Mouse (Mus musculus) brown adipose tissue, adult 24 weeks (tissue): Measurements from ENCODE around the gene Gm17555. TPM values are rescaled to one million over a fixed set of nuclear protein-coding genes. Genes with fewer than 3 reads are reported as not detected.
"Not testable (repeated sequence)": the region's sequence is repeated elsewhere in the genome, so short reads cannot be mapped to it uniquely, and the experiment has no call there.

Source experiments
- H3K27ac ChIP-seq: fragments of 200-500 bp; replicated peaks from 2 replicates; pipeline ENCODE4 v1.5.1; 2012; ENCODE audit warnings: low read depth, mild to moderate bottlenecking, low read length
- H3K4me1 ChIP-seq: fragments of 200-500 bp; 2 replicates; pipeline ENCODE4 v1.6.1; 2012; ENCODE audit warnings: low read length, mixed read lengths; ENCODE audit not compliant: control insufficient read depth, insufficient read depth, insufficient read length
- H3K4me3 ChIP-seq: fragments of 200-500 bp; 2 replicates; pipeline ENCODE4 v1.5.1; 2012; ENCODE audit warnings: low read depth, mild to moderate bottlenecking, low read length, moderate library complexity; ENCODE audit not compliant: insufficient read depth
- polyA plus RNA-seq: library from polyadenylated mRNA; stranded (reverse); fragments of >200 nt; gene quantifications from 2 replicates; pipeline ENCODE4 v1.2.4, GENCODE M21; 2012; ENCODE audit not compliant: missing spikeins, insufficient read depth, insufficient read length

Gene Gm17555
- polyA plus RNA-seq = not detected in 2 replicates

DNA sequence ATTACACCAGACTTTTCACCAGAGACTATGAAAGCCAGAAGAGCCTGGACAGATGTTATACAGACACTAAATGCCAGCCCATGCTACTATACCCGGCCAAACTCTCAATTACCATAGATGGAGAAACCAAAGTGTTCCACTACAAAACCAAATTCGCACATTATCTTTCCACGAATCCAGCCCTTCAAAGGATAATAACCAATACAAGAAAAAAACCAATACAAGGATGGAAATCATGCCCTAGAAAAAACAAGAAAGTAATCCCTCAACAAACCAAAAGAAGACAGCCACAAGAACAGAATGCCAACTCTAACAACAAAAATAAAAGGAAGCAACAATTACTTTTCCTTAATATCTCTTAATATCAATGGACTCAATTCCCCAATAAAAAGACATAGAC, at the start of gene Gm17555:
Gm17555 (plus strand) TSS at position 301 of the 400 bp plus-strand sequence.
- H3K4me1 ChIP-seq, H3K4me3 ChIP-seq, H3K27ac ChIP-seq: not testable (repeated sequence)

DNA sequence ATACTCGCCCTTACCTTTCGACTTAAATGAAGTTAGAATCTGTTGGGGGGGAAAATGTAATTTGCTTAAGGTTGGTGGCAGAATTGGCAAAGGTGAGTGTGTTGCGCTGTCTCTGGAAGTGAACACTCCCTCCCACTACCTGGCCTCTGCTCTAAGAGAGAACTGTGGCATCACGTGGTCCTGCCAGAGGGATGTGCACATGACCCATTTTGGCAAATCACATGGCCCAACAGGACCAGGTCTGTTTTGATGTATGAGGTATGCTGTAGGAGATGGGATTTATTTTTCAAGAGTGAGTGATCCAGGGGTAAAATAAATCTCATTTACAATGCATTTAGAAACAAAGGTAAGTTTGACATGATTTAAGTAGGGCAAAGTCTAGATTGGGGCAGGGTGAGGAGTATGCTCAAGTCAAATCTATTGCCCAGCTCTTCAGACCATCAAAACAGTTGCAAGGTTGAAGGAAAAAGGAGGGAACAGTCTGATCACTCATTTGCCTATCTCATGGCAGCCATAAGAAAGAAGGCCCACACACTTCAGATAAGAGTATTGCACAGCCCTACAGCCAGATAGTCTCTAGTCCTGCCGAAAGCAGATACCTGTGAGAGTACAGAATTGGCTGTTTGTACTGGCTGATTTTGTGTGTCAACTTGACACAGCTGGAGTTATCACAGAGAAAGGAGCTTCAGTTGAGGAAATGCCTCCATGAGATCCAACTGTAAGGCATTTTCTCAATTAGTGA, 49.5 kb upstream of the Gm17555 start:
- Histone ChIP-seq H3K27ac (no peak overlapping the region), H3K4me3 (no peak overlapping the region), H3K4me1 (no peaks in the 10 kb centered on the region)

DNA sequence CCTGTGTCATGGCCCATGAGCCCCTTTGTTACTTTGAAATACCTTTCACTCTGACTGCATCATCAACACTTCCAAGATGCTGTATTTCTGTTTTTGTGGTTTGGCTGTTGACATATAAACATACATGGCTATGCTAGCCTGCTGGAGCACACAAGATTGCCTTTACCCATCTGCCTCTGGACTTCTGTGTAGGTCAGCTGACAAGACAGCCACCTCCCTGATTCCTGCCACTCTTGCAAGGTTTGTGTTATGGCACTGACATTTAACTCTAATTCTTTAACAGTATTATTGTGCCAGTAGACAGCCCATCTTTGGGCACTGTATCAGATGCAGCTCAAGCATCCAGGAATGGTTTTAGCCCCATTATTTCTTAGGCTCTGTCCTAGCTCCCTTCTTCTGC, 48.6 kb upstream of the Gm17555 start:
- Histone ChIP-seq H3K4me3 (no peak overlapping the region), H3K27ac (no peak overlapping the region), H3K4me1 (no peaks in the 10 kb centered on the region)

DNA sequence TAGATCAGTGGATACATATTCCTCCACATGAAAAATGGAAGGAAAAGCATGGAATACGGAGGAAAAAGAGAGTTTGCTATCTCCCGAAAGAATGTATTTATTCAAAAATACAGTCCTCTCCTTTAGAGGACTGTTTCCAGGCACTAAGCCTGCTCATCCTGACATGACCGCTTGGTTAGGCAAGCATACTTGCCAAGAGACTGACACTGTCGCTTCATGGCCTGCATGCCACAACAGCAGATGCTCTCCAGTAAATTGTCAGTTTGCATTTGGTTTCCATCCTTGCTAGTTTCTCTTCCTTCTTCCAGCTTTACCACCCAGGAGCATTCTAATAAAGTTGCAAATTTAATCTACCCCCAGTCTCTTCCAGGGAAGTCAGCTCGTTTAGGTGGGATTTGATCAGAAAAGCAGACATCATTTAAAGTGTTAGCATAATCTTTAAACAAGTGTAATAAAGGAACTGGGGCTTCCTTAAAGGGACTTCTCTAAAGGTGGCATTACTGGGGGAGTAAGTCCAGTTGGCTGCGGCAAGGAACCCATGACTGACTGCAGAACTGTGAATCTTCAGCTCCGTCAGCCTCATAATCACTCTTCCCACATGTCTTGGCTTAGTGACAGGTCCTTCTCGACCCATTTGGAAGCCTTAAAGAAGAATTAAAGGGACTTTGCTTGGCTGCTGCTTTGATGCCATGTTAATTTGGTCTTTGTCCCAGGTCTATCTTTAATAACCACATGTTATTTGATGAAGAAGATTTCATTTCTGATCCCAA, 47.9 kb upstream of the Gm17555 start:
- H3K27ac ChIP-seq = no peak overlapping the region

DNA sequence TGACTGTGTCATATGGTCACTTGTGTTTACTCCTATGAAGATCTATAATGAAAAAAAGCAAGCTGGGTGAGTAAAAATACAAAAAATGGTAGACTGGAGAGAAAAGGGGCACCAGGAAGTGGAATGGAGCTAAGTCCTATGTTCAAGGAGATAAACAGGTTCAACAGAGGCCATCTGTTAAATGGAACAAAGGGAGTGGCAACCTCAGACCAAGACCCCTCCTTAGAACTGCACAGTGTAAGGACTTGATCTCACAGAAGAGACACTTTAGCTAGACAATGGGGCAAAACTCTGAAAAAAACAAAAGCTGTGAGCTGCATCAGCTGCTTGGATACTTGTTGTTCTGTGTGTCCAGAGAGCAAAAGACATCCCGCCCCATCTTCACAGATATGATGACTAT, 43.5 kb upstream of the Gm17555 start:
- H3K4me3 ChIP-seq = no peak overlapping the region

More for the DNA sequence above, 47.9 kb upstream of the Gm17555 start:
- Histone ChIP-seq H3K4me3 (no peak overlapping the region), H3K4me1 (no peaks in the 10 kb centered on the region)

DNA sequence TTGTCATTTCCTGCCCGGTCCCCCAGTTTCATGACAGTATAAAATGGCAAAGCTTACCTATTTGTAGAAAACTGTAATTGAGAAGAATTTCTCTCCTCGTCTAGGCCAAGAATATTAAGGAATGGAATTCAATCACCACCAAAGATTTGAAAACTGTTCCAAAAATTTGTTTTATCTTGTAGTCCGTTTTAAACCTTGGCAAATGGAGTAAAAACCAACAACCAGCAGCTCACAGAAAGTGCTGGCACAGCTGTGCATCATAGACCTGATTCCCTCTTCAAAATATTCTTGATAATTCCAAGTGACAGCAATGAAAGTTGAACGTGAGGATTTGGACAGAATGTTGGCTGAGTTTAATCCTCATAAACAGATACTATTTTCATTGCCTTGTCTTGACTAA, 23.6 kb upstream of the Gm17555 start:
- H3K27ac ChIP-seq = no peak overlapping the region
- no peaks in the 10 kb centered on the region for H3K4me1 ChIP-seq
- no peak overlapping the region for H3K4me3 ChIP-seq

More for the DNA sequence above, 43.5 kb upstream of the Gm17555 start:
- H3K27ac ChIP-seq = no peak overlapping the region
- H3K4me1 ChIP-seq = no peaks in the 10 kb centered on the region

DNA sequence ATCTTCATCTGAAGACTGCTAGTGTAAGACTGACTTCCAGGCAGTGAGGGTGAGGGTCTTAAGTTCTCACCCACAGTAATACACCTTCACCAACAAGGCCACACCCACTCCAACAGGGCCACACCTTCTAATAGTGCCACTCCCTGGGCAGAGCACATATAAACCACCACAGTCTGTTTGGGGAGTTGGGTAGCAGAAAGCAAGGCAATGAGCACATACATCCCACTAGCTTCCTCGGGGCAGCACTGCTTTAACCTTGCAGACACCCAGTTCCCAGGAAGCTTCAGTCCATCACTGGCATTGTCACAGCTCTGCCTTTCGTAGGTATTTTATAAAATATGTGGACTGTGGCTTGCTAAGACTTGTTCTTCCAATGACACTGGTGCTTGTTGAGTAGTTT, 22.8 kb upstream of the Gm17555 start:
- Histone ChIP-seq H3K4me1 (no peaks in the 10 kb centered on the region), H3K4me3 (no peak overlapping the region), H3K27ac (no peak overlapping the region)

DNA sequence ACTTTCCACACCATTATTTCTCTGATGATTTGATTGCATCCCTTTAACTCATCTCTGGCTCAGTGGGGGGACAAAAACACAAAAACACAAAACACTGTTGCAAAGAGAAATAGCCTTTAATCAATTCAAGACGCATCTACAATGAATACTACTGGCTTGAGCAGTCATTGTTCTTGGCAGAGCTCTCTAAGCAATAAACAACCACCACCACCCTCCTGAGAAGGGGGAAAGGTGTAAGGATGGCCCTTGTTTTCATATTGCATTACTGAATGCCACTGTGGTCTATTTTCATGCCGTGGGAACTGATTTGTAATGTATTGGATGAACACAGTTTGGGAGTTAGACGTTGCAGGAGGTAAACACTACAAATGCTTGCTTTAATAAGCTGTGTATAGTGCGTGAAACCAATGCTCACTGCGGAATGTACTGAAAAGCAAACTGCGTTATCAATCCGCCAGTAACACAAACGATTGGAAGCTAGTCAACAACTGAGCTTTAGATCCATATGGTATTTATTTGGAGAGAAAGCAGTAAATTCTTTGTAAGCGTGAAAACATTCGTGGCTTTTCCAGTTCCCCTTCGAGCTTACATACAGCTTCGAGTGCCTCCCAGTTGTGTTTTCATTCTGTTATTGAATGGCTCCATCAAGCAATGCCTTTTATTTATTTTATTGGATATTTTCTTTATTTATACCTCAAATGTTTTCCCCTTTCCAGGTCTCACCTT, 19.1 kb upstream of the Gm17555 start:
- H3K4me1 ChIP-seq = no peaks in the 10 kb centered on the region
- no peak overlapping the region for H3K27ac ChIP-seq
- H3K4me3 ChIP-seq = no peak overlapping the region

DNA sequence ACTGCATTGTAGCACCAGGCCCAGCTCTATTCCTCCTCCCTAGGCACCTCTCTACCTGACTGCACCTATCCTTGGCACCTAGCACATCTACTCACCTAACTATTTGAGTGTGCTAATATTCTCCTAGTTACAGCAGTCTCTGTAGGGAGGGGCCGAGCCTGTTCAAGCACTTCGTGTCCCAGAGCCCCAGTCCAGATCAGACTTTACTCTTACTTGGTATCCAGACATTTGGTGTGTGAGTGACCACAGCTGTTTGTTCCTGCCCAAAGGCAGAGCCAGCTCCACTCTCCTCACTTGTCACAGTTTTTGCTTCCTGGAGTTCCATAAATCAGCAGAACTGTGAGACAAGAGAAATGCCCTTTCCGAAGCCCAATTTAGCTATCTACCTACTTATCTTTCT, 15.9 kb upstream of the Gm17555 start:
- no peaks in the 10 kb centered on the region for H3K4me1 ChIP-seq
- H3K27ac ChIP-seq = no peak overlapping the region
- no peak overlapping the region for H3K4me3 ChIP-seq

DNA sequence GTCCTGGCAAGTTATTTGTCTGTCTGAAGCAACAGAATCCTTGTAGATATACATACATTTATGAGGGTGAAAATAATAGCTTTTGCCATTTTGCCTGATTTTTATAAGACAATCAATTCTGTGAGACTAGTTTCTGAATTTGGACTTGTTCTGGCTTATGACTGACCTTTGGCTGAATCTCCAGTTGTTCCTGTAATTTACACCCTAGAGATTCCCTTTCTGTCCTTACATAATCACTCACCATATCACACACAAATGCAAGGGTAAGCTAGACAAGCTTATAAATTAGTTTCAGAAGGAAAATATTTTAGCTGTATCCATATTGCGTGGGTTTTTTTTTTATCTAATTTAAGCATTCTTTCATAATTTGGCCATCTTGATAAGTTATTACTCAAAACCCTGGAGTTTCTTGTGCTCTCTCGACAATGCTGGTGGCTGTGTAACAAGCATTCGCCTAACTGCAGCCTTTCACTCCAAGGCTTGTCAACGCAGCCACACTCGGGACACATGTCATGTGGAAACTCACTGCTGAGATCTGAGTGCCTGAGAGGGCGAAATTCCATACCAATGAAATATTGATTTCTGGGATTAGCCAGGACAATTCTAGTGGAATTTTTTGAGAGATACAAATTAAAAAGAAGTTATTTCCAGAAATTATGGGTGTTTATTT, 3.8 kb upstream of the Gm17555 start:
- Histone ChIP-seq H3K4me1 (0 out of 2 replicates have a peak, but pooled peaks cover 2% of the 10 kb centered on the region), H3K4me3 (no peak overlapping the region), H3K27ac (peak overlapping the region; percentile 60; the same call in 1 of the 2 replicates)

DNA sequence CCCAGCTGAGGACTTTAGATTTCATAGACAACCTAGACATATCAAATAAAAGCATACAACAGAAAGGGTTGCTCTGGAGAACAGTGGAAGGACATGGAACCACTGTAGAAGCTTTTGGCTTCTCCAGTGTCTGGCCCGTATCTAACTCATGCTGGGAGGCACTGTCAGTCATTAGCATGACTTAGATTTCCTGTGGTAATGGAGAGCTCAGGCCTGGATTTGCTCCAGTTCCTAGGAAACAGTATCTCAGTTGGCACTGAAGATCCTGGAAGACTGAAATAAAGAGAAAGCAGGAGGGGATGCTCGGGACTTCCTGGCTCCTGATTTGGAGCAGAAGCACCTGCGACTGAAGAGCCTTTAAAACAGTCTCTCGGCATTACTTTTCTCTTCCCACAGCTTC, 12.7 kb downstream of the Gm17555 start:
- Histone ChIP-seq H3K27ac (no peak overlapping the region), H3K4me1 (no peaks in the 10 kb centered on the region), H3K4me3 (no peak overlapping the region)

DNA sequence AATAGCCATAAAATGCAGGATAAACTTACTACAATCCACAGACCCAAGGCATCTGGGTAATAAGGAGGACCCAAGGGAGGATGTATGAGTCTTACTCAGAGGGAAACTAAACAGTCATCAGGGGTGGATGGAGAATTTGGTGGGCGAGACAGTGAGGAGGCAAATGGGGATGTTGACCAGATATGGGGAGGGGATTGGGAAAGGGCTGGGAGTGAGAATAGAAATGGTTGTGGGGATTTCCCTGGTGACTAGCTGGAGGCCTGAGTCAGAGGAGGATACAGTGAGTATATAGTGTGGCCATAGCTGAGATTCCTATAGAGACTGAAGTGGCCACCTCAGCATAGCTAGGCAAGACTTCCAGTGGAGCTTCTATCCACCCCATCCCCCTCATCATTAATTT, 16.8 kb downstream of the Gm17555 start:
- H3K27ac ChIP-seq = no peak overlapping the region
- H3K4me1 ChIP-seq = no peaks in the 10 kb centered on the region
- no peak overlapping the region for H3K4me3 ChIP-seq

DNA sequence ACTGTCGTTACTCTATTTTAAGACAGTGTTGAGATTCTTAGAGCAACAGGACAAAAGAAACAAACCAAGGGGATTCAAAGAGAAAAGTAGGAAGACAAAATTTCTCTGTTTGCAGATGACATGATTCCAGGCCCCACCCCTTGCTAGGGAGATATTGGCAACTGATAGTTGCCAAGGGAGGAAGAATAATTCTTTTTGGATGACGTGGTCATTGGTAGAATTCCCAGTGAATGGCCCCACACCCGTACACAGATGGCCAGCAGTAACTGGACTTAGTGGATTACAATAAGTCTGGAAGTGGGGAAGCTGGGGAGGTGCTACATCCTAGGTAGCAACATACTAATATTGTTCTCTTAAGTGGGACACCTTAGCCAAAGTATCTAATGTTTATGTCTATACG, 22.0 kb downstream of the Gm17555 start:
- no peak overlapping the region for H3K4me3 ChIP-seq
- H3K4me1 ChIP-seq = no peaks in the 10 kb centered on the region
- no peak overlapping the region for H3K27ac ChIP-seq

DNA sequence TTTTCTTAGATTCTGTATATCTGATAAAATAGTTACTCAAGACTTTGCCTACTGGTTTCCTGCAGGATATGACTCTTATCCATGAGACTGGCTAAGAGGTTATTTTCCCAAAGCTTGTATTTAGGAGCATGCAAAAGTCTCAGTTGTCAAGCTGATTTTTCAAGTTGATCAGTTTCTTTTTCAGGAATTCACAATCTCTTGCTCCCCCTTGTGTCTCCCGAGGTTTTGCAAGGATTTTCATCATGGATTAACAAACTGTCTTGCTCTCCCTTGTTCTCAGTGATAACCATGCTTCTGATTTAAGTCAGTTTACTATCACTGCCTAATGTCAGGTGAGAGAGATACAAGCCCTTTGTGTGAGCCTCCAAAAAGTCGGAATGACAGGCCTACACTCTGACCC, 30.5 kb downstream of the Gm17555 start:
- no peak overlapping the region for H3K27ac ChIP-seq
- no peaks in the 10 kb centered on the region for H3K4me1 ChIP-seq
- no peak overlapping the region for H3K4me3 ChIP-seq

DNA sequence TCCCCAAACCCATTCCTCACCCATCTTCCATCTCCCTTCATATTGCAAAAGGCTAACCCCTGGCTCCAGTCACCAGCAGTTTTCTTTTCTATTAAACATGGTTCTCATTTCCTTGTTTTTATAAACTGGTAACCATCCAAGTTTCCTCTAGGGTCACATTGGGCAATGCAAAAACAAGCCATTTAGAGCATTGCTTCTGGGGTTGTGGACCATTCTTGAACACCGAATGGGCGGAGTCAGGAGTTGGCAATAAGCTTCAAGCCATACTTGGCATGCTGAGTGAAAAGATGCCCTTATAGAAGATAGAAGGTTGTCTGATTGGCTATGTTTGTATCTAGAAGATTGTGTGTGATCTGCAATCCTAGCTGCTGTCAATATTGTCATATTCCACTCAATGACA, 33.6 kb downstream of the Gm17555 start:
- Histone ChIP-seq H3K4me1 (no peaks in the 10 kb centered on the region), H3K27ac (no peak overlapping the region), H3K4me3 (no peak overlapping the region)
